Mouse (Mus musculus): ENCODE measurements at regions not wholly inside any gene's neighbourhood (a gene's known extent, or its start where the extent isn't known, plus 50 kb on each side); places are given as distances from the start of the nearest gene placed in this dataset.

GRCm38 (mm10) chr2:137417691-137418090 is 301.2 kb upstream of the Jag1 start:
- Histone ChIP-seq H3K27ac (no peak overlapping the region), H3K9me3 (no peaks in the 10 kb centered on the region), H3K27me3 (replicated peaks) (no peaks in the 10 kb centered on the region), H3K9ac (no peak overlapping the region), H3K36me3 (no peaks in the 10 kb centered on the region), H3K4me2 (replicated peaks) (no peak overlapping the region), H3K4me3 (replicated peaks) (no peak overlapping the region), H3K4me1 (replicated peaks) (no peaks in the 10 kb centered on the region; the same call in 1 of the 2 replicates)
- WGBS, result 84% methylated on average over 6 of the region's 6 CpGs
- ATAC-seq, result no peak

GRCm38 (mm10) chr2:137413432-137413831 is 297.0 kb upstream of the Jag1 start:
- Histone ChIP-seq H3K27me3 (replicated peaks) (no peaks in the 10 kb centered on the region), H3K4me2 (replicated peaks) (no peak overlapping the region), H3K4me3 (replicated peaks) (no peak overlapping the region), H3K4me1 (replicated peaks) (no peaks in the 10 kb centered on the region; the same call in 1 of the 2 replicates), H3K27ac (no peak overlapping the region), H3K9ac (no peak overlapping the region), H3K36me3 (no peaks in the 10 kb centered on the region), H3K9me3 (no peaks in the 10 kb centered on the region)
- ATAC-seq, result peak; percentile 47
- 33% methylated on average over 3 of the region's 3 CpGs for WGBS

- H3K27me3 ChIP-seq (replicated peaks), result no peaks in the 10 kb centered on the region
- H3K4me1 ChIP-seq (replicated peaks), result no peaks in the 10 kb centered on the region; the same call in 1 of the 2 replicates
- ATAC-seq, result no peak
- no peak overlapping the region for H3K9ac ChIP-seq
- H3K9me3 ChIP-seq, result no peaks in the 10 kb centered on the region
- no peak overlapping the region for H3K4me3 ChIP-seq (replicated peaks)
- no peaks in the 10 kb centered on the region for H3K36me3 ChIP-seq
- H3K27ac ChIP-seq, result no peak overlapping the region
- 82% methylated on average over 2 of the region's 2 CpGs for WGBS
- no peak overlapping the region for H3K4me2 ChIP-seq (replicated peaks)
Measured at GRCm38 (mm10) chr2:137409611-137410010, 293.2 kb upstream of the Jag1 start.

GRCm38 (mm10) chr2:137408294-137408693 is 291.9 kb upstream of the Jag1 start:
- WGBS, result 64% methylated on average over 2 of the region's 2 CpGs
- H3K27ac ChIP-seq, result no peak overlapping the region
- H3K4me1 ChIP-seq (replicated peaks), result no peaks in the 10 kb centered on the region; the same call in 1 of the 2 replicates
- no peak overlapping the region for H3K4me3 ChIP-seq (replicated peaks)
- no peak for ATAC-seq
- no peak overlapping the region for H3K9ac ChIP-seq
- no peaks in the 10 kb centered on the region for H3K9me3 ChIP-seq
- H3K27me3 ChIP-seq (replicated peaks), result no peaks in the 10 kb centered on the region
- no peaks in the 10 kb centered on the region for H3K36me3 ChIP-seq
- no peak overlapping the region for H3K4me2 ChIP-seq (replicated peaks)

- 54% methylated on average over 4 of the region's 4 CpGs for WGBS
- no peak for ATAC-seq
- no peak overlapping the region for H3K4me2 ChIP-seq (replicated peaks)
- no peak overlapping the region for H3K27ac ChIP-seq
- H3K36me3 ChIP-seq, result no peaks in the 10 kb centered on the region
- H3K4me3 ChIP-seq (replicated peaks), result no peak overlapping the region
- no peak overlapping the region for H3K9ac ChIP-seq
- no peaks in the 10 kb centered on the region for H3K9me3 ChIP-seq
- no peaks in the 10 kb centered on the region for H3K4me1 ChIP-seq (replicated peaks)
- no peaks in the 10 kb centered on the region for H3K27me3 ChIP-seq (replicated peaks)
Measured at GRCm38 (mm10) chr2:137393486-137393885, 277.0 kb upstream of the Jag1 start.

- Histone ChIP-seq H3K4me2 (replicated peaks) (no peak overlapping the region), H3K27ac (no peak overlapping the region), H3K9ac (no peak overlapping the region), H3K27me3 (replicated peaks) (no peaks in the 10 kb centered on the region), H3K36me3 (no peaks in the 10 kb centered on the region), H3K9me3 (no peaks in the 10 kb centered on the region), H3K4me1 (replicated peaks) (no peaks in the 10 kb centered on the region), H3K4me3 (replicated peaks) (no peak overlapping the region)
- no peak for ATAC-seq
- WGBS, result 90% methylated on average over 2 of the region's 2 CpGs
Measured at GRCm38 (mm10) chr2:137379816-137380215, 263.4 kb upstream of the Jag1 start.

GRCm38 (mm10) chr2:137375346-137375745 is 258.9 kb upstream of the Jag1 start:
- Histone ChIP-seq H3K9ac (no peak overlapping the region), H3K27ac (no peak overlapping the region), H3K36me3 (no peaks in the 10 kb centered on the region), H3K4me3 (replicated peaks) (no peak overlapping the region), H3K27me3 (replicated peaks) (no peaks in the 10 kb centered on the region), H3K9me3 (no peaks in the 10 kb centered on the region), H3K4me1 (replicated peaks) (no peaks in the 10 kb centered on the region), H3K4me2 (replicated peaks) (no peak overlapping the region)
- ATAC-seq, result peak; percentile 31; the same call in 1 of the 2 replicates
- WGBS, result 50% methylated on average over 5 of the region's 5 CpGs

- Histone ChIP-seq H3K4me1 (replicated peaks) (no peaks in the 10 kb centered on the region), H3K27ac (no peak overlapping the region), H3K36me3 (no peaks in the 10 kb centered on the region), H3K27me3 (replicated peaks) (no peaks in the 10 kb centered on the region), H3K4me3 (replicated peaks) (no peak overlapping the region), H3K9me3 (no peaks in the 10 kb centered on the region), H3K4me2 (replicated peaks) (no peak overlapping the region), H3K9ac (no peak overlapping the region)
- 61% methylated on average over 2 of the region's 2 CpGs for WGBS
- no peak for ATAC-seq
Measured at GRCm38 (mm10) chr2:137371062-137371461, 254.6 kb upstream of the Jag1 start.

GRCm38 (mm10) chr2:137363006-137363405 is 246.6 kb upstream of the Jag1 start:
- Histone ChIP-seq H3K9me3 (no peaks in the 10 kb centered on the region), H3K27me3 (replicated peaks) (no peaks in the 10 kb centered on the region), H3K4me3 (replicated peaks) (no peak overlapping the region), H3K4me2 (replicated peaks) (no peak overlapping the region), H3K27ac (no peak overlapping the region), H3K4me1 (replicated peaks) (no peaks in the 10 kb centered on the region), H3K36me3 (no peaks in the 10 kb centered on the region), H3K9ac (no peak overlapping the region)
- ATAC-seq, result no peak
- 47% methylated on average over 2 of the region's 2 CpGs for WGBS

- H3K27ac ChIP-seq, result no peak overlapping the region
- WGBS, result 65% methylated on average over 13 of the region's 13 CpGs
- H3K36me3 ChIP-seq, result no peaks in the 10 kb centered on the region
- H3K4me1 ChIP-seq (replicated peaks), result peaks cover 2% of the 10 kb centered on the region; the same call in 1 of the 2 replicates
- H3K4me3 ChIP-seq (replicated peaks), result no peak overlapping the region
- no peak overlapping the region for H3K9ac ChIP-seq
- no peaks in the 10 kb centered on the region for H3K9me3 ChIP-seq
- no peaks in the 10 kb centered on the region for H3K27me3 ChIP-seq (replicated peaks)
- ATAC-seq, result no peak
- H3K4me2 ChIP-seq (replicated peaks), result 0 out of 2 replicates have a peak overlapping the region, but pooled peaks have one; percentile 2
Measured at GRCm38 (mm10) chr2:137357181-137357738, 240.8 kb upstream of the Jag1 start.

- no peaks in the 10 kb centered on the region for H3K4me1 ChIP-seq (replicated peaks)
- H3K4me2 ChIP-seq (replicated peaks), result no peak overlapping the region
- H3K27ac ChIP-seq, result no peak overlapping the region
- ATAC-seq, result no peak
- no peaks in the 10 kb centered on the region for H3K27me3 ChIP-seq (replicated peaks)
- WGBS, result 60% methylated on average over 2 of the region's 2 CpGs
- H3K4me3 ChIP-seq (replicated peaks), result no peak overlapping the region
- H3K9ac ChIP-seq, result no peak overlapping the region
- no peaks in the 10 kb centered on the region for H3K9me3 ChIP-seq
- no peaks in the 10 kb centered on the region for H3K36me3 ChIP-seq
Measured at GRCm38 (mm10) chr2:137343736-137344135, 227.3 kb upstream of the Jag1 start.

GRCm38 (mm10) chr2:137329995-137330394 is 213.6 kb upstream of the Jag1 start:
- Histone ChIP-seq H3K4me2 (replicated peaks) (no peak overlapping the region), H3K27me3 (replicated peaks) (no peaks in the 10 kb centered on the region), H3K4me3 (replicated peaks) (no peak overlapping the region), H3K9me3 (no peaks in the 10 kb centered on the region), H3K36me3 (no peaks in the 10 kb centered on the region), H3K27ac (no peak overlapping the region), H3K9ac (no peak overlapping the region), H3K4me1 (replicated peaks) (no peaks in the 10 kb centered on the region)
- ATAC-seq, result no peak
- WGBS, result 90% methylated on average over 8 of the region's 8 CpGs

GRCm38 (mm10) chr2:137323445-137323844 is 207.0 kb upstream of the Jag1 start:
- Histone ChIP-seq H3K4me3 (replicated peaks) (no peak overlapping the region), H3K9me3 (no peaks in the 10 kb centered on the region), H3K9ac (no peak overlapping the region), H3K36me3 (no peaks in the 10 kb centered on the region), H3K27me3 (replicated peaks) (no peaks in the 10 kb centered on the region), H3K27ac (no peak overlapping the region), H3K4me2 (replicated peaks) (no peak overlapping the region), H3K4me1 (replicated peaks) (no peaks in the 10 kb centered on the region)
- no peak for ATAC-seq
- 77% methylated on average over 5 of the region's 5 CpGs for WGBS
